16 mouse cellular contexts compared by ENCODE assay signal in the genomic region with DNA sequence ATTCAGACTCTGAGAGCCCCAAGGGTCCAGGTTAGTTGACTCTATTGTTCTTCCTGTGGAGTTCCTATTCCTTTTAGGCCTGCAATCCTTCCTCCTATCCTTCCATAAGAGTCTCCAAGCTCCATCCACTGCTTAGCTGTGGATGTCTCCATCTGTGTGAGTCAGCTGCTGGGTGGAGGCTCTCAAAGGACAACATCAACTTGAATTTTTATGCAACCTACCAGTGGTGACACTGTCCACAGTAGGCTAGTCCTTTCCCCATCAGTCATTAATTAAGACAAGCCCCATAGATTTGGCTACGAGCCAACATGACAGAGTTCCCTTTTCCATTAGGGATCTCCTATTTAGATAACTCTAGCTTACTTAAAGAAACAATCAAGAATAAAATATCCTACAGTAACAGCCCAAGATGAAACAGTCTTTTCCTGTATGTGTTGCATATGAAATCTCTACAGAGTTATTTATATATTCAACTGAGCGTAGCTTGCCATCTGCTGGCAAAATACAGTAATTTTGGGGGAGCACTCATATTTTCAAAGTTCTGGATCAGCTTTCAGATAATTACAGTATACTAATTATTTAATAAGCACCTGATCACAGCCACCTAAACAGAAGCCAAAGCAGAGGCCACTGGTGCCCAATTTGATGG. TPM values are rescaled to one million over a fixed set of nuclear protein-coding genes. Genes with fewer than 3 reads are reported as not detected.
DNase-seq lines count a peak whose midpoint lies in the region; ATAC-seq and TF ChIP-seq lines count a peak whose summit lies in the region.
"Had no signal": no experiment of that assay in that cellular context is flagged by ENCODE, and none has a peak within 500 bp of the region (broad histone marks: within the 10 kb centered on the region; RNA-seq: fewer than 3 reads in every experiment).

No protein-coding gene starts in this region.

- no peak for TF ChIP-seq EP300 in liver, embryonic 14.5 days (IDR thresholded peaks at IDR 0.05; ENCODE audit: low read depth)

- TF ChIP-seq CTCF in liver, embryonic 14.5 days (IDR thresholded peaks at IDR 0.05; ENCODE audit: low read depth), result peak; percentile 15; the same call in 1 of the 2 replicates

- H3K27me3 ChIP-seq in liver, embryonic 14.5 days (ENCODE audit: control insufficient read depth, insufficient read depth, low read length), result no peaks in the 10 kb centered on the region
- no peaks in the 10 kb centered on the region for H3K27me3 ChIP-seq in liver, embryonic 11.5 days (replicated peaks; ENCODE audit: control insufficient read depth, insufficient read depth, low read length)

- no peaks in the 10 kb centered on the region for H3K36me3 ChIP-seq in liver, embryonic 14.5 days (replicated peaks; ENCODE audit: control insufficient read depth, insufficient read depth, low read depth)
- H3K36me3 ChIP-seq in liver, embryonic 11.5 days (ENCODE audit: control insufficient read depth, insufficient read depth, low read length), result no peaks in the 10 kb centered on the region

- no peak overlapping the region for H3K27ac ChIP-seq in liver, embryonic 14.5 days
- H3K27ac ChIP-seq in liver, embryonic 11.5 days (ENCODE audit: low read depth, low read length), result no peak overlapping the region
- H3K27ac ChIP-seq: macrophage had no signal

- H3K9ac ChIP-seq in liver, embryonic 14.5 days (replicated peaks), result no peak overlapping the region
- no peak overlapping the region for H3K9ac ChIP-seq in liver, embryonic 11.5 days (ENCODE audit: low read depth, low read length)

- H3K4me2 ChIP-seq in liver, embryonic 14.5 days (ENCODE audit: low read depth), result no peak overlapping the region
- H3K4me2 ChIP-seq in liver, embryonic 11.5 days, result no peak overlapping the region

- no peak overlapping the region for H3K4me3 ChIP-seq in liver, embryonic 14.5 days (ENCODE audit: insufficient read depth in 1 of 2, low read depth in 2 of 2, low read length in 2 of 2)
- no peak overlapping the region for H3K4me3 ChIP-seq in liver, embryonic 11.5 days (ENCODE audit: low read depth, low read length)

- no peaks in the 10 kb centered on the region for H3K4me1 ChIP-seq in liver, embryonic 14.5 days (replicated peaks; ENCODE audit: control insufficient read depth in 2 of 2, insufficient read depth in 2 of 2, low read length in 1 of 2)
- no peaks in the 10 kb centered on the region for H3K4me1 ChIP-seq in liver, embryonic 11.5 days (replicated peaks; ENCODE audit: control insufficient read depth, insufficient read depth, low read length)

- 61% methylated on average over 2 of the region's 2 CpGs for WGBS in liver, embryonic 14.5 days (ENCODE audit: insufficient replicate concordance)
- 74% methylated on average over 2 of the region's 2 CpGs for WGBS in liver, embryonic 11.5 days

- no peak for ATAC-seq in liver, embryonic 14.5 days (ENCODE audit: insufficient read depth)
- no peak for ATAC-seq in liver, embryonic 11.5 days (replicated peaks; ENCODE audit: low FRiP score)
- ATAC-seq in megakaryocyte-erythroid progenitor cell, adult 5-6 weeks (replicated peaks; ENCODE audit: low FRiP score, low TSS enrichment, poor library complexity, severe bottlenecking), result peak; percentile 46; the same call in 1 of the 2 replicates
- no peak for ATAC-seq in activated CD4-positive, CD25-positive, alpha-beta regulatory T cell, adult 4 months

- H3K9me3 ChIP-seq in liver, embryonic 14.5 days (ENCODE audit: control insufficient read depth, low read length), result no peaks in the 10 kb centered on the region
- H3K9me3 ChIP-seq in liver, embryonic 11.5 days (ENCODE audit: control insufficient read depth, low read length), result no peaks in the 10 kb centered on the region

- DNase-seq in heart, adult 11 months, result peak; percentile 45
- no peak for DNase-seq in heart, adult 18-20 months
- DNase-seq in liver, embryonic 14.5 days (ENCODE audit: low read depth in 3 of 3, low spot score in 3 of 3), result no peak
- no peak for DNase-seq in liver, embryonic 11.5 days (ENCODE audit: low spot score)
- DNase-seq in MN1 (ENCODE audit: low spot score), result peak; percentile 12
- no peak for DNase-seq in natural killer cell, adult 2 months (ENCODE audit: low spot score in 2 of 2)
- DNase-seq: thymus, postnatal 14 days had no signal

RNA-seq across cellular contexts. Expression of a gene that starts 17.4 kb away (rescaled TPM):
- total RNA-seq in heart, adult 18-20 months (2021), result under 1 TPM; 0.15 to 0.33 TPM
- 0.66 and 0.69 TPM in 2 replicates for polyA plus RNA-seq in liver, embryonic 14.5 days (2012; rRNA removed)
- 0.25 and 0.44 TPM in 2 replicates for polyA plus RNA-seq in liver, embryonic 14.5 days (2014; fragmentation: Nextera tagmentation; extraction: Ambion mirVana)
- 1.0 and 1.2 TPM in 2 replicates for polyA plus RNA-seq in liver, embryonic 11.5 days (2014; fragmentation: Nextera tagmentation; extraction: Ambion mirVana)
- total RNA-seq in megakaryocyte-erythroid progenitor cell, adult 5-6 weeks (2014; fragmentation: Nextera tagmentation), result 7.3 and 8.3 TPM in 2 replicates
- 2.3 and 2.4 TPM in 2 replicates for total RNA-seq in megakaryocyte-erythroid progenitor cell, adult 5-6 weeks (2017)
- not detected for polyA plus RNA-seq in activated CD4-positive, CD25-positive, alpha-beta regulatory T cell, adult 4 months (2017; shearing (Covaris generic))
- total RNA-seq: neutrophil, adult 5-6 weeks had no signal
- polyA plus RNA-seq: macrophage had no signal

RNA-seq across cellular contexts. Expression of a gene that starts 20.6 kb away (rescaled TPM):
- 10 to 100 TPM; 19.8 to 29.0 TPM for total RNA-seq in heart, adult 18-20 months (2021)
- polyA plus RNA-seq in liver, embryonic 14.5 days (2012; rRNA removed), result 8.3 and 9.0 TPM in 2 replicates
- 14.7 and 18.6 TPM in 2 replicates for polyA plus RNA-seq in liver, embryonic 14.5 days (2014; fragmentation: Nextera tagmentation; extraction: Ambion mirVana)
- 22.5 and 25.3 TPM in 2 replicates for polyA plus RNA-seq in liver, embryonic 11.5 days (2014; fragmentation: Nextera tagmentation; extraction: Ambion mirVana)
- total RNA-seq in megakaryocyte-erythroid progenitor cell, adult 5-6 weeks (2014; fragmentation: Nextera tagmentation), result 68.9 and 85.9 TPM in 2 replicates
- 47.4 and 53.6 TPM in 2 replicates for total RNA-seq in megakaryocyte-erythroid progenitor cell, adult 5-6 weeks (2017)
- under 1 TPM in 1 of 2 experiments, not detected in 1; 0.54 TPM for polyA plus RNA-seq in activated CD4-positive, CD25-positive, alpha-beta regulatory T cell, adult 4 months (2017; shearing (Covaris generic))
- total RNA-seq: neutrophil, adult 5-6 weeks had no signal

RNA-seq across cellular contexts. Expression of a gene that starts 57.3 kb away (rescaled TPM):
- not detected for total RNA-seq in heart, adult 18-20 months (2021)
- not detected in 2 replicates for polyA plus RNA-seq in liver, embryonic 14.5 days (2012; rRNA removed)
- not detected in 2 replicates for polyA plus RNA-seq in liver, embryonic 14.5 days (2014; fragmentation: Nextera tagmentation; extraction: Ambion mirVana)
- polyA plus RNA-seq in liver, embryonic 11.5 days (2014; fragmentation: Nextera tagmentation; extraction: Ambion mirVana), result not detected in 2 replicates
- total RNA-seq in megakaryocyte-erythroid progenitor cell, adult 5-6 weeks (2014; fragmentation: Nextera tagmentation), result not detected in 2 replicates
- total RNA-seq in megakaryocyte-erythroid progenitor cell, adult 5-6 weeks (2017), result not detected in 2 replicates
- polyA plus RNA-seq in activated CD4-positive, CD25-positive, alpha-beta regulatory T cell, adult 4 months (2017; shearing (Covaris generic)), result not detected
- total RNA-seq: adrenal gland, postnatal 4 days; neutrophil, adult 5-6 weeks had no signal
- polyA plus RNA-seq: frontal cortex, adult 2 months; large intestine, adult 2 months; limb, embryonic 11.5 days; macrophage; spleen, adult 2 months had no signal

Comparison
In these comparisons a context has a peak if more than half of its experiments do, and no peak if none do; other contexts are left out.
1. DNase-seq: peak in heart, adult 11 months (single experiment) and MN1 (single experiment); none in heart, adult 18-20 months (0 of 2), liver, embryonic 14.5 days (0 of 3), liver, embryonic 11.5 days (single experiment) and natural killer cell, adult 2 months (0 of 2).
2. RNA of a gene that starts 20.6 kb away (polyA plus RNA-seq): 22.5 to 25.3 TPM in liver, embryonic 11.5 days and 8.3 to 18.6 TPM in liver, embryonic 14.5 days; 0.54 TPM in activated CD4-positive, CD25-positive, alpha-beta regulatory T cell, adult 4 months; every median in the first group is over 4 times any median in the second.